Comparison of ENCODE assay signal across 26 mouse cellular contexts in the genomic region with DNA sequence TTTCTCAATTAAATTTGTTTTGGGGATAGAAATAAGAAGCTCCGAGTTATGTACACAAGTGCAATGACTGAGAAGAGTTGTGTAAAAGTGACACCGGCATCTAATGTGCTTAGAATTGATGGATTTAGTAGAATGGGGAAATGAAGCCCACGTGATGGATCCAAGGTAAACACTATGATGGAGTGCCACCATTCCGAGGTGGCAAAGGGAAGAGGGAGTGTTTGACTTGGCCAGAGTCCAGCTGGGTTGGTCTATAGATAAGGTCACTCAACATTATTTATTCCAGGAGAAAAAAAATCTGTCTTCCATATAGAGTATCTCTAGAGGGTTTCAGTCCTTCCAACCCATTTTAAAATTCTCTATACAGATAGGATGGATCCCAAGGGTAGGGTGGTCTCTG. TPM values are rescaled to one million over a fixed set of nuclear protein-coding genes. Genes with fewer than 3 reads are reported as not detected.
DNase-seq lines count a peak whose midpoint lies in the region; ATAC-seq and TF ChIP-seq lines count a peak whose summit lies in the region.
"Had no signal": no experiment of that assay in that cellular context is flagged by ENCODE, and none has a peak within 500 bp of the region (broad histone marks: within the 10 kb centered on the region; RNA-seq: fewer than 3 reads in every experiment).

No protein-coding gene starts in this region.

- 42% methylated on average over 4 of the region's 4 CpGs for WGBS in intestine, embryonic 15.5 days
- 23% methylated on average over 4 of the region's 4 CpGs for WGBS in large intestine, adult 2 months
- WGBS in lung, postnatal 0 days = 17% methylated on average over 4 of the region's 4 CpGs
- WGBS in stomach, embryonic 14.5 days = 37% methylated on average over 4 of the region's 4 CpGs
- WGBS in heart, embryonic 12.5 days = 63% methylated on average over 4 of the region's 4 CpGs

- no peaks in the 10 kb centered on the region for H3K27me3 ChIP-seq in intestine, embryonic 15.5 days (replicated peaks)
- no peaks in the 10 kb centered on the region for H3K27me3 ChIP-seq in lung, postnatal 0 days (replicated peaks; ENCODE audit: insufficient read depth, low read length)
- no peaks in the 10 kb centered on the region for H3K27me3 ChIP-seq in stomach, embryonic 14.5 days (ENCODE audit: control insufficient read depth, insufficient read depth, low read length)
- H3K27me3 ChIP-seq in heart, embryonic 12.5 days (replicated peaks) = no peaks in the 10 kb centered on the region
- H3K27me3 ChIP-seq: CH12.LX; embryonic facial prominence, embryonic 13.5 days; forebrain, embryonic 12.5 days; liver, embryonic 13.5 days; megakaryocyte, embryonic 14.5 days; midbrain, embryonic 13.5 days; neural tube, embryonic 13.5 days had no signal

- no peak overlapping the region for H3K4me3 ChIP-seq in intestine, embryonic 15.5 days (replicated peaks)
- no peak overlapping the region for H3K4me3 ChIP-seq in lung, postnatal 0 days (ENCODE audit: low read depth, low read length)
- H3K4me3 ChIP-seq in stomach, embryonic 14.5 days (ENCODE audit: low read depth, low read length) = no peak overlapping the region
- no peak overlapping the region for H3K4me3 ChIP-seq in heart, embryonic 12.5 days
- H3K4me3 ChIP-seq: embryonic facial prominence, embryonic 13.5 days; erythroblast, embryonic 14.5 days; forebrain, embryonic 12.5 days; limb, embryonic 10.5 days; liver, embryonic 13.5 days; megakaryocyte, embryonic 14.5 days; midbrain, embryonic 13.5 days; myocyte; neural tube, embryonic 13.5 days had no signal

- no peak for TF ChIP-seq CTCF in lung, postnatal 0 days (IDR thresholded peaks at IDR 0.05)

- peak; percentile 79 for TF ChIP-seq EP300 in lung, postnatal 0 days (IDR thresholded peaks at IDR 0.05)

- no peaks in the 10 kb centered on the region for H3K36me3 ChIP-seq in intestine, embryonic 15.5 days
- H3K36me3 ChIP-seq in lung, postnatal 0 days (ENCODE audit: insufficient read depth, low read length) = no peaks in the 10 kb centered on the region
- no peaks in the 10 kb centered on the region for H3K36me3 ChIP-seq in stomach, embryonic 14.5 days (ENCODE audit: control insufficient read depth, insufficient read depth, low read length)
- peaks cover 4% of the 10 kb centered on the region; the same call in 1 of the 2 replicates for H3K36me3 ChIP-seq in heart, embryonic 12.5 days
- H3K36me3 ChIP-seq: embryonic facial prominence, embryonic 13.5 days; forebrain, embryonic 12.5 days; limb, embryonic 10.5 days; midbrain, embryonic 13.5 days; neural tube, embryonic 13.5 days had no signal

- H3K4me2 ChIP-seq in intestine, embryonic 15.5 days (replicated peaks) = no peak overlapping the region
- H3K4me2 ChIP-seq in lung, postnatal 0 days (replicated peaks; ENCODE audit: low read depth, low read length) = no peak overlapping the region
- no peak overlapping the region for H3K4me2 ChIP-seq in stomach, embryonic 14.5 days (replicated peaks; ENCODE audit: low read depth, low read length)
- H3K4me2 ChIP-seq in heart, embryonic 12.5 days = no peak overlapping the region
- H3K4me2 ChIP-seq: embryonic facial prominence, embryonic 13.5 days; forebrain, embryonic 12.5 days; liver, embryonic 13.5 days; midbrain, embryonic 13.5 days; neural tube, embryonic 13.5 days had no signal

- no peak overlapping the region for H3K27ac ChIP-seq in intestine, embryonic 15.5 days
- H3K27ac ChIP-seq in lung, postnatal 0 days (ENCODE audit: low read length) = no peak overlapping the region
- H3K27ac ChIP-seq in stomach, embryonic 14.5 days (ENCODE audit: low read length) = no peak overlapping the region
- no peak overlapping the region for H3K27ac ChIP-seq in heart, embryonic 12.5 days (ENCODE audit: poor library complexity, severe bottlenecking)
- H3K27ac ChIP-seq: embryonic facial prominence, embryonic 13.5 days; forebrain, embryonic 12.5 days; limb, embryonic 10.5 days; liver, embryonic 13.5 days; midbrain, embryonic 13.5 days; neural tube, embryonic 13.5 days had no signal

- peak; percentile 94 for ATAC-seq in intestine, embryonic 15.5 days
- ATAC-seq in lung, postnatal 0 days = peak; percentile 89
- ATAC-seq in stomach, embryonic 14.5 days (ENCODE audit: insufficient number of reproducible peaks, insufficient read depth, low FRiP score, low read depth) = peak; percentile 77
- ATAC-seq in heart, embryonic 12.5 days (ENCODE audit: insufficient number of reproducible peaks, low FRiP score) = no peak
- ATAC-seq in granulocyte monocyte progenitor cell, adult 5-6 weeks (replicated peaks; ENCODE audit: poor library complexity, severe bottlenecking) = no peak
- ATAC-seq: activated CD4-positive, CD25-positive, alpha-beta regulatory T cell, adult 4 months; hindbrain, embryonic 16.5 days; midbrain, embryonic 13.5 days had no signal

- no peak overlapping the region for H3K9ac ChIP-seq in intestine, embryonic 15.5 days
- no peak overlapping the region for H3K9ac ChIP-seq in lung, postnatal 0 days (replicated peaks; ENCODE audit: low read depth)
- H3K9ac ChIP-seq in stomach, embryonic 14.5 days (replicated peaks; ENCODE audit: low read depth, low read length) = no peak overlapping the region
- no peak overlapping the region for H3K9ac ChIP-seq in heart, embryonic 12.5 days
- H3K9ac ChIP-seq: embryonic facial prominence, embryonic 13.5 days; forebrain, embryonic 12.5 days; liver, embryonic 13.5 days; midbrain, embryonic 13.5 days; neural tube, embryonic 13.5 days had no signal

- peak; percentile 36 for DNase-seq in large intestine, adult 2 months (ENCODE audit: low read depth, low spot score)
- DNase-seq in lung, postnatal 0 days (ENCODE audit: low spot score) = peak; percentile 84
- no peak for DNase-seq in layer of hippocampus, adult 18-20 months (ENCODE audit: low spot score in 2 of 2)
- DNase-seq: adrenal gland, postnatal 10 days; B cell, adult 2 months; cerebellum, adult 8-10 months; cerebellum, postnatal 36 days; embryo, embryonic 11 days; kidney, adult 18-20 months; liver, embryonic 13.5 days had no signal

- H3K4me1 ChIP-seq in intestine, embryonic 15.5 days (replicated peaks) = no peaks in the 10 kb centered on the region
- no peaks in the 10 kb centered on the region for H3K4me1 ChIP-seq in lung, postnatal 0 days (ENCODE audit: insufficient read depth, low read depth, low read length)
- no peaks in the 10 kb centered on the region for H3K4me1 ChIP-seq in stomach, embryonic 14.5 days (ENCODE audit: control insufficient read depth, insufficient read depth, low read length)
- peaks cover 3% of the 10 kb centered on the region; the same call in 1 of the 2 replicates for H3K4me1 ChIP-seq in heart, embryonic 12.5 days (replicated peaks)
- H3K4me1 ChIP-seq: embryonic facial prominence, embryonic 13.5 days; forebrain, embryonic 12.5 days; limb, embryonic 10.5 days; liver, embryonic 13.5 days; midbrain, embryonic 13.5 days; neural tube, embryonic 13.5 days had no signal

- no peaks in the 10 kb centered on the region for H3K9me3 ChIP-seq in intestine, embryonic 15.5 days
- no peaks in the 10 kb centered on the region for H3K9me3 ChIP-seq in lung, postnatal 0 days (ENCODE audit: low read length)
- H3K9me3 ChIP-seq in stomach, embryonic 14.5 days (ENCODE audit: control insufficient read depth, low read depth, low read length) = no peaks in the 10 kb centered on the region
- no peaks in the 10 kb centered on the region for H3K9me3 ChIP-seq in heart, embryonic 12.5 days (replicated peaks)
- H3K9me3 ChIP-seq: embryonic facial prominence, embryonic 13.5 days; forebrain, embryonic 12.5 days; G1E; limb, embryonic 10.5 days; liver, embryonic 13.5 days; megakaryocyte, embryonic 14.5 days; midbrain, embryonic 13.5 days; neural tube, embryonic 13.5 days had no signal

RNA-seq across cellular contexts. Expression of a gene that starts 28.8 kb away (rescaled TPM):
- 69.3 and 72.5 TPM in 2 replicates for polyA plus RNA-seq in intestine, embryonic 15.5 days (2015; fragmentation: Nextera tagmentation; extraction: Ambion mirVana)
- 77.3 and 151 TPM in 2 replicates for polyA plus RNA-seq in large intestine, adult 2 months (2012; rRNA removed)
- polyA plus RNA-seq in lung, postnatal 0 days (2015; fragmentation: Nextera tagmentation; extraction: Ambion mirVana) = 41.8 and 44.1 TPM in 2 replicates
- polyA plus RNA-seq in stomach, embryonic 14.5 days (2014; fragmentation: Nextera tagmentation; extraction: Ambion mirVana) = 15.9 and 19.0 TPM in 2 replicates
- polyA plus RNA-seq in heart, embryonic 12.5 days (2016; fragmentation: Nextera tagmentation; extraction: Ambion mirVana) = 19.9 and 20.6 TPM in 2 replicates
- total RNA-seq in layer of hippocampus, adult 18-20 months (2021) = 1 to 10 TPM in 1 of 2 experiments, under 1 TPM in 1; 0.58 to 1.4 TPM
- 11.0 and 13.8 TPM in 2 replicates for total RNA-seq in granulocyte monocyte progenitor cell, adult 5-6 weeks (2014; fragmentation: Nextera tagmentation)
- total RNA-seq in granulocyte monocyte progenitor cell, adult 5-6 weeks (2017) = 14.6 and 15.2 TPM in 2 replicates
- polyA plus RNA-seq: erythroblast, embryonic 14.5 days; myocyte had no signal

Comparison
In these comparisons a context has a peak if more than half of its experiments do, and no peak if none do; other contexts are left out.
1. ATAC-seq: peak in intestine, embryonic 15.5 days (single experiment), lung, postnatal 0 days (single experiment) and stomach, embryonic 14.5 days (single experiment); none in heart, embryonic 12.5 days (single experiment) and granulocyte monocyte progenitor cell, adult 5-6 weeks (single experiment).
2. DNase-seq: peak in large intestine, adult 2 months (single experiment) and lung, postnatal 0 days (single experiment); none in layer of hippocampus, adult 18-20 months (0 of 2).